Mouse (Mus musculus): ENCODE results near the gene Upk3bl. TPM values are rescaled to one million over a fixed set of nuclear protein-coding genes. Genes with fewer than 3 reads are reported as not detected.

Upk3bl gene
- total and polyA plus RNA-seq, 3 experiments: not detected

- in situ Hi-C loops (cut with MboI; ENCODE audit: low pct_ligation_motif_present, low pct_unique_long_range_greater_than_20kb, low sequenced_read_pairs) (no loop called here), dilution Hi-C loops (cut with MboI; ENCODE audit: extremely low pct_ligation_motif_present, extremely low pct_unique_long_range_greater_than_20kb, low sequenced_read_pairs) (no loop called here)
- Histone ChIP-seq H3K27ac (ENCODE audit: insufficient read depth, low read depth) (no peak overlapping the region), H3K27me3 (replicated peaks) (no peaks in the 10 kb centered on the region), H3K4me2 (ENCODE audit: insufficient read depth, low read depth, poor library complexity, severe bottlenecking) (no peak overlapping the region), H3K79me2 (replicated peaks; ENCODE audit: control insufficient read depth, extremely low read depth, insufficient read depth, poor library complexity, severe bottlenecking) (no peaks in the 10 kb centered on the region; the same call in 1 of the 2 replicates), H3K4me1 (ENCODE audit: control insufficient read depth in 1 of 2, insufficient read depth in 2 of 2) (peaks cover 23 to 74% of the 10 kb centered on the region in 2 experiments), H3K9me3 (replicated peaks; ENCODE audit: low read length) (no peaks in the 10 kb centered on the region), H3K4me3 (replicated peaks in 1 of 3; ENCODE audit: low read depth in 2 of 3, low read length in 2 of 3, poor library complexity in 1 of 3) (no peak overlapping the region), H3K9ac (ENCODE audit: insufficient read depth, low read depth) (no peak overlapping the region), H3K36me3 (replicated peaks in 1 of 2; ENCODE audit: control insufficient read depth in 1 of 2, insufficient read depth in 1 of 2, low read length in 1 of 2) (peaks cover 47 to 88% of the 10 kb centered on the region in 2 experiments)
- no peak for DNase-seq (ENCODE audit: extremely low read depth)
- TF ChIP-seq RCOR1 (conservative IDR thresholded peaks at IDR 0.05; ENCODE audit: low read depth, low read length) (no peak), BHLHE40 (IDR thresholded peaks at IDR 0.05; ENCODE audit: low read depth, low read length) (no peak), ZKSCAN1 (IDR thresholded peaks at IDR 0.05; ENCODE audit: borderline replicate concordance, low read depth, low read length) (no peak), ZMIZ1 (IDR thresholded peaks at IDR 0.05; ENCODE audit: low read depth, low read length) (no peak), E2F4 (IDR thresholded peaks at IDR 0.05; ENCODE audit: insufficient replicate concordance, low read depth, low read length) (no peak), ZC3H11A (IDR thresholded peaks at IDR 0.05; ENCODE audit: low read depth, low read length) (no peak), MYC (IDR thresholded peaks at IDR 0.05; ENCODE audit: low read depth, low read length) (no peak), GABPA (IDR thresholded peaks at IDR 0.05; ENCODE audit: insufficient replicate concordance, low read depth, low read length) (no peak), ETS1 (conservative IDR thresholded peaks at IDR 0.05; ENCODE audit: low read depth, low read length) (no peak), TBP (conservative IDR thresholded peaks at IDR 0.05; ENCODE audit: low read depth, low read length) (no peak), HCFC1 (IDR thresholded peaks at IDR 0.05; ENCODE audit: low read depth, low read length) (no peak), CHD2 (IDR thresholded peaks at IDR 0.05; ENCODE audit: low read length) (no peak), ELF1 (IDR thresholded peaks at IDR 0.05; ENCODE audit: low read depth, low read length) (no peak), UBTF (IDR thresholded peaks at IDR 0.05; ENCODE audit: low read depth, low read length) (no peak), MXI1 (IDR thresholded peaks at IDR 0.05; ENCODE audit: low read depth, low read length) (no peak), ZNF384 (IDR thresholded peaks at IDR 0.05; ENCODE audit: low read depth, low read length) (no peak), POLR2AphosphoS2 (IDR thresholded peaks at IDR 0.05; ENCODE audit: low read depth, low read length) (no peak), POLR2A (IDR thresholded peaks at IDR 0.05; ENCODE audit: low read depth, low read length) (no peak)
Measured at GRCm38 (mm10) chr5:136014877-136015276, 39.4 kb upstream of the Upk3bl start.

GRCm38 (mm10) chr5:136015586-136015985 is 38.7 kb upstream of the Upk3bl start:
- Histone ChIP-seq H3K9me3 (replicated peaks; ENCODE audit: low read length) (no peaks in the 10 kb centered on the region), H3K4me2 (ENCODE audit: insufficient read depth, low read depth, poor library complexity, severe bottlenecking) (no peak overlapping the region), H3K27ac (ENCODE audit: insufficient read depth, low read depth) (no peak overlapping the region), H3K4me1 (ENCODE audit: control insufficient read depth in 1 of 2, insufficient read depth in 2 of 2) (peaks cover 23 to 74% of the 10 kb centered on the region in 2 experiments), H3K36me3 (replicated peaks in 1 of 2; ENCODE audit: control insufficient read depth in 1 of 2, insufficient read depth in 1 of 2, low read length in 1 of 2) (peaks cover 46 to 88% of the 10 kb centered on the region in 2 experiments), H3K79me2 (replicated peaks; ENCODE audit: control insufficient read depth, extremely low read depth, insufficient read depth, poor library complexity, severe bottlenecking) (no peaks in the 10 kb centered on the region; the same call in 1 of the 2 replicates), H3K9ac (ENCODE audit: insufficient read depth, low read depth) (no peak overlapping the region), H3K4me3 (replicated peaks in 1 of 3; ENCODE audit: low read depth in 2 of 3, low read length in 2 of 3, poor library complexity in 1 of 3) (no peak overlapping the region), H3K27me3 (replicated peaks) (no peaks in the 10 kb centered on the region)
- in situ Hi-C loops (cut with MboI; ENCODE audit: low pct_ligation_motif_present, low pct_unique_long_range_greater_than_20kb, low sequenced_read_pairs) (no loop called here), dilution Hi-C loops (cut with MboI; ENCODE audit: extremely low pct_ligation_motif_present, extremely low pct_unique_long_range_greater_than_20kb, low sequenced_read_pairs) (no loop called here)
- DNase-seq (ENCODE audit: extremely low read depth): no peak
- TF ChIP-seq BHLHE40 (IDR thresholded peaks at IDR 0.05; ENCODE audit: low read depth, low read length) (no peak), MXI1 (IDR thresholded peaks at IDR 0.05; ENCODE audit: low read depth, low read length) (no peak), SMC3 (IDR thresholded peaks at IDR 0.05; ENCODE audit: low read depth, low read length) (no peak), EP300 (IDR thresholded peaks at IDR 0.05; ENCODE audit: low read length) (no peak), GABPA (IDR thresholded peaks at IDR 0.05; ENCODE audit: insufficient replicate concordance, low read depth, low read length) (no peak), TCF12 (IDR thresholded peaks at IDR 0.05; ENCODE audit: low read depth, low read length) (no peak), USF1 (IDR thresholded peaks at IDR 0.05; ENCODE audit: low read depth, low read length) (no peak), JUN (IDR thresholded peaks at IDR 0.05; ENCODE audit: insufficient read depth, low read depth, low read length) (no peak), ETS1 (conservative IDR thresholded peaks at IDR 0.05; ENCODE audit: low read depth, low read length) (no peak), MEF2A (IDR thresholded peaks at IDR 0.05; ENCODE audit: borderline replicate concordance, low read depth, low read length) (no peak), POLR2A (IDR thresholded peaks at IDR 0.05; ENCODE audit: low read depth, low read length) (no peak), CHD1 (IDR thresholded peaks at IDR 0.05; ENCODE audit: low read depth, low read length) (no peak), USF2 (conservative IDR thresholded peaks at IDR 0.05; ENCODE audit: low read depth, low read length) (no peak), TBP (conservative IDR thresholded peaks at IDR 0.05; ENCODE audit: low read depth, low read length) (no peak), E2F4 (IDR thresholded peaks at IDR 0.05; ENCODE audit: insufficient replicate concordance, low read depth, low read length) (no peak), MAFK (IDR thresholded peaks at IDR 0.05; ENCODE audit: insufficient replicate concordance, low read length) (no peak)

Measured in CH12.LX (cell line).